Mouse (Mus musculus): ENCODE results near the gene Gemin5.
"Not testable (repeated sequence)": the region's sequence is repeated elsewhere in the genome, so short reads cannot be mapped to it uniquely, and the experiment has no call there.

The Gemin5 gene

GRCm38 (mm10) chr11:58102146-58102545 is 66.2 kb downstream of the Gemin5 start:
- H3K36me3 ChIP-seq (ENCODE audit: insufficient read depth, low read length): 0 out of 2 replicates have a peak, but pooled peaks cover under 1% of the 10 kb centered on the region
- H3K27me3 ChIP-seq (ENCODE audit: insufficient read depth, low read length): no peaks in the 10 kb centered on the region
- no peak overlapping the region for H3K4me3 ChIP-seq (replicated peaks; ENCODE audit: low read length)
- TF ChIP-seq NANOG (IDR thresholded peaks at IDR 0.05; ENCODE audit: borderline replicate concordance, low read length) (no peak), POU5F1 (IDR thresholded peaks at IDR 0.05; ENCODE audit: borderline replicate concordance, low read length) (no peak), CTCF (conservative IDR thresholded peaks at IDR 0.05; ENCODE audit: low read length) (no peak)
- H3K9me3 ChIP-seq (ENCODE audit: low read length): no peaks in the 10 kb centered on the region
- peaks cover 40% of the 10 kb centered on the region for H3K4me1 ChIP-seq (replicated peaks; ENCODE audit: low read depth, low read length)

- TF ChIP-seq POU5F1 (IDR thresholded peaks at IDR 0.05; ENCODE audit: borderline replicate concordance, low read length): no peak
- no peak for TF ChIP-seq NANOG (IDR thresholded peaks at IDR 0.05; ENCODE audit: borderline replicate concordance, low read length)
- no peak for TF ChIP-seq CTCF (conservative IDR thresholded peaks at IDR 0.05; ENCODE audit: low read length)
- no peaks in the 10 kb centered on the region for H3K36me3 ChIP-seq (ENCODE audit: insufficient read depth, low read length)
- H3K4me1 ChIP-seq (replicated peaks; ENCODE audit: low read depth, low read length): peaks cover 41% of the 10 kb centered on the region
- no peak overlapping the region for H3K4me3 ChIP-seq (replicated peaks; ENCODE audit: low read length)
- H3K27me3 ChIP-seq (ENCODE audit: insufficient read depth, low read length): no peaks in the 10 kb centered on the region
- no peaks in the 10 kb centered on the region for H3K9me3 ChIP-seq (ENCODE audit: low read length)
Measured at GRCm38 (mm10) chr11:58101194-58101720, 67.1 kb downstream of the Gemin5 start.

- Histone ChIP-seq H3K9me3 (ENCODE audit: low read length) (no peaks in the 10 kb centered on the region), H3K4me1 (replicated peaks; ENCODE audit: low read depth, low read length) (peaks cover 30% of the 10 kb centered on the region), H3K4me3 (replicated peaks; ENCODE audit: low read length) (no peak overlapping the region), H3K36me3 (ENCODE audit: insufficient read depth, low read length) (no peaks in the 10 kb centered on the region), H3K27me3 (ENCODE audit: insufficient read depth, low read length) (no peaks in the 10 kb centered on the region)
- no peak for TF ChIP-seq NANOG (IDR thresholded peaks at IDR 0.05; ENCODE audit: borderline replicate concordance, low read length)
- TF ChIP-seq CTCF (conservative IDR thresholded peaks at IDR 0.05; ENCODE audit: low read length): no peak
- TF ChIP-seq POU5F1 (IDR thresholded peaks at IDR 0.05; ENCODE audit: borderline replicate concordance, low read length): no peak
Measured at GRCm38 (mm10) chr11:58100006-58100405, 68.3 kb downstream of the Gemin5 start.

- H3K36me3 ChIP-seq (ENCODE audit: insufficient read depth, low read length); H3K9me3 ChIP-seq (ENCODE audit: low read length); H3K4me3 ChIP-seq (replicated peaks; ENCODE audit: low read length); H3K27me3 ChIP-seq (ENCODE audit: insufficient read depth, low read length): not testable (repeated sequence)
- peak; percentile 30 for TF ChIP-seq CTCF (conservative IDR thresholded peaks at IDR 0.05; ENCODE audit: low read length)
- H3K4me1 ChIP-seq (replicated peaks; ENCODE audit: low read depth, low read length): peaks cover 41% of the 10 kb centered on the region
Measured at GRCm38 (mm10) chr11:58098366-58098720, 70.0 kb downstream of the Gemin5 start.

GRCm38 (mm10) chr11:58097621-58098365 is 70.5 kb downstream of the Gemin5 start:
- Histone ChIP-seq H3K36me3 (ENCODE audit: insufficient read depth, low read length) (no peaks in the 10 kb centered on the region), H3K4me1 (replicated peaks; ENCODE audit: low read depth, low read length) (peaks cover 41% of the 10 kb centered on the region)
- TF ChIP-seq NANOG (IDR thresholded peaks at IDR 0.05; ENCODE audit: borderline replicate concordance, low read length): no peak
- no peak for TF ChIP-seq POU5F1 (IDR thresholded peaks at IDR 0.05; ENCODE audit: borderline replicate concordance, low read length)
- no peak for TF ChIP-seq CTCF (conservative IDR thresholded peaks at IDR 0.05; ENCODE audit: low read length)

GRCm38 (mm10) chr11:58096821-58097620 is 71.3 kb downstream of the Gemin5 start:
- no peaks in the 10 kb centered on the region for H3K9me3 ChIP-seq (ENCODE audit: low read length)
- H3K4me1 ChIP-seq (replicated peaks; ENCODE audit: low read depth, low read length): peaks cover 44% of the 10 kb centered on the region
- H3K36me3 ChIP-seq (ENCODE audit: insufficient read depth, low read length): no peaks in the 10 kb centered on the region
- H3K4me3 ChIP-seq (replicated peaks; ENCODE audit: low read length): peak overlapping the region; percentile 71
- TF ChIP-seq NANOG (IDR thresholded peaks at IDR 0.05; ENCODE audit: borderline replicate concordance, low read length) (no peak), POU5F1 (IDR thresholded peaks at IDR 0.05; ENCODE audit: borderline replicate concordance, low read length) (no peak), CTCF (conservative IDR thresholded peaks at IDR 0.05; ENCODE audit: low read length) (no peak)
- no peaks in the 10 kb centered on the region for H3K27me3 ChIP-seq (ENCODE audit: insufficient read depth, low read length)

More at GRCm38 (mm10) chr11:58097621-58098365, 70.5 kb downstream of the Gemin5 start:
- H3K4me3 ChIP-seq (replicated peaks; ENCODE audit: low read length): peak overlapping the region; percentile 71
- H3K9me3 ChIP-seq (ENCODE audit: low read length): no peaks in the 10 kb centered on the region
- H3K27me3 ChIP-seq (ENCODE audit: insufficient read depth, low read length): no peaks in the 10 kb centered on the region

- Histone ChIP-seq H3K4me3 (replicated peaks; ENCODE audit: low read length) (no peak overlapping the region), H3K9me3 (ENCODE audit: low read length) (no peaks in the 10 kb centered on the region), H3K36me3 (ENCODE audit: insufficient read depth, low read length) (no peaks in the 10 kb centered on the region), H3K27me3 (ENCODE audit: insufficient read depth, low read length) (no peaks in the 10 kb centered on the region), H3K4me1 (replicated peaks; ENCODE audit: low read depth, low read length) (peaks cover 46% of the 10 kb centered on the region)
- no peak for TF ChIP-seq NANOG (IDR thresholded peaks at IDR 0.05; ENCODE audit: borderline replicate concordance, low read length)
- no peak for TF ChIP-seq CTCF (conservative IDR thresholded peaks at IDR 0.05; ENCODE audit: low read length)
- TF ChIP-seq POU5F1 (IDR thresholded peaks at IDR 0.05; ENCODE audit: borderline replicate concordance, low read length): no peak
Measured at GRCm38 (mm10) chr11:58096160-58096559, 72.2 kb downstream of the Gemin5 start.

- Histone ChIP-seq H3K27me3 (ENCODE audit: insufficient read depth, low read length) (no peaks in the 10 kb centered on the region), H3K9me3 (ENCODE audit: low read length) (no peaks in the 10 kb centered on the region), H3K4me1 (replicated peaks; ENCODE audit: low read depth, low read length) (peaks cover 46% of the 10 kb centered on the region), H3K36me3 (ENCODE audit: insufficient read depth, low read length) (no peaks in the 10 kb centered on the region), H3K4me3 (replicated peaks; ENCODE audit: low read length) (no peak overlapping the region)
- TF ChIP-seq NANOG (IDR thresholded peaks at IDR 0.05; ENCODE audit: borderline replicate concordance, low read length) (no peak), POU5F1 (IDR thresholded peaks at IDR 0.05; ENCODE audit: borderline replicate concordance, low read length) (no peak), CTCF (conservative IDR thresholded peaks at IDR 0.05; ENCODE audit: low read length) (no peak)
Measured at GRCm38 (mm10) chr11:58095561-58095960, 72.8 kb downstream of the Gemin5 start.

All from E14TG2a.4 (cell line).